Mouse (Mus musculus) ES-Bruce4 (cell line): ENCODE results near the gene Gnmt.

Experiments
- CTCF ChIP-seq: IDR thresholded peaks from one replicate; pipeline ENCODE4 v1.8.1; 2011; ENCODE audit warnings: low read depth, low read length
- EP300 ChIP-seq: IDR thresholded peaks from 2 replicates; pipeline ENCODE4 v1.6.1; 2011; ENCODE audit warnings: low read depth, low read length; ENCODE audit not compliant: insufficient read depth
- POLR2A ChIP-seq: IDR thresholded peaks from one replicate; pipeline ENCODE4 v1.8.1; 2011; ENCODE audit warnings: low read length; ENCODE audit not compliant: insufficient read depth

DNA sequence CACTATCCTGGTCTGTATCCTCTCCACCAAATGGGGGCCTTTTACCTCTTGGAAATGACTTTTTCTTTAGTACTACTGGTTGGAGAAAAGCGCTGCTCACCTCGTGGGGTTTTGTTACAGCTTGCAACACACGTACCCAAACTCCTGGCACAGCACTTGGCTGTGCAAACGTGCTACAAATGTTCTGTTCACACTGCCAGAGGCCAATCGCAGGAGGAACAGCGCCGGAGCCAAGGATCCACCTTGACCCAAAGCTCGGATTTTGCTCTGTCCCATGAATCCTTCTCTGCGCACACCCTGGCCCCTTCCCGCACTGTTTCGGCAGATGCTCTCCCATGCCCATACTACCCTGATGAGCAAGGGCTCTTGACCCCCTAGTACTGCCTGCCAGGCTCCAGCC is 472 bp downstream of the Gnmt start:
- TF ChIP-seq CTCF (no peak), POLR2A (no peak), EP300 (no peak)
